Mouse (Mus musculus): Measurements from ENCODE around the gene Timm29. TPM values are rescaled to one million over a fixed set of nuclear protein-coding genes. Genes with fewer than 3 reads are reported as not detected.

Timm29 gene
- total and polyA plus RNA-seq, 2 experiments from 2014 or later: 23.2 to 44.6 TPM

DNA sequence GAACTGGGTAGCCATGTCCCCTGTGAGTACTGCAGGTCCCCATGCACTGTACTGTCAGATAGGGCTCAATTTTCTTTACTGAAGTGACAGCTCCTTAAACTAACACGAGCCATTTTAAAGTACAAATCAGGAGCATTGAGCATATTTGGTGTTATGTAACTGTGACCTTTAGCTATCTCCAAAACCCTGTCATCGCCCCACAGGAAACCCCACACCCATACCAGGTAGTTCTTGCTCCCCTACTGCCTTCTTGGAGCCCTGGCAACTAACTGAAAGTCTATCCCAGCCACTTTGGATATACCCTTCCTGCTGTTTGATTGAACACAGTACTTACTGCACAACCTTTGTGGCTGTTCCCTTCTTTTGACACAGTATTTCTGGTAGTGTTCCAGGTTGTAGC lies 25.5 kb upstream of the Timm29 start:
- H3K4me2 ChIP-seq (ENCODE audit: low read depth, low read length): no peak overlapping the region
- no peak for DNase-seq (ENCODE audit: low spot score)
- ATAC-seq (ENCODE audit: insufficient read depth, low read depth): no peak
- no peak overlapping the region for H3K4me3 ChIP-seq (ENCODE audit: low read depth, low read length)
- no peak overlapping the region for H3K27ac ChIP-seq (ENCODE audit: low read depth)
- TF ChIP-seq CTCF (IDR thresholded peaks at IDR 0.05; ENCODE audit: low read depth) (no peak), EP300 (IDR thresholded peaks at IDR 0.05; ENCODE audit: low read depth) (no peak)
- 72% methylated on average over 2 of the region's 2 CpGs for WGBS
- H3K27me3 ChIP-seq (ENCODE audit: control insufficient read depth, insufficient read depth, low read length): no peaks in the 10 kb centered on the region
- H3K9ac ChIP-seq (replicated peaks; ENCODE audit: low read depth, low read length): no peak overlapping the region
- peaks cover 6% of the 10 kb centered on the region; the same call in 1 of the 2 replicates for H3K4me1 ChIP-seq (ENCODE audit: control insufficient read depth, insufficient read depth)
- no peaks in the 10 kb centered on the region for H3K9me3 ChIP-seq (replicated peaks; ENCODE audit: control insufficient read depth, low read length)
- peaks cover 29% of the 10 kb centered on the region for H3K36me3 ChIP-seq (replicated peaks; ENCODE audit: control insufficient read depth, insufficient read depth, low read length)

DNA sequence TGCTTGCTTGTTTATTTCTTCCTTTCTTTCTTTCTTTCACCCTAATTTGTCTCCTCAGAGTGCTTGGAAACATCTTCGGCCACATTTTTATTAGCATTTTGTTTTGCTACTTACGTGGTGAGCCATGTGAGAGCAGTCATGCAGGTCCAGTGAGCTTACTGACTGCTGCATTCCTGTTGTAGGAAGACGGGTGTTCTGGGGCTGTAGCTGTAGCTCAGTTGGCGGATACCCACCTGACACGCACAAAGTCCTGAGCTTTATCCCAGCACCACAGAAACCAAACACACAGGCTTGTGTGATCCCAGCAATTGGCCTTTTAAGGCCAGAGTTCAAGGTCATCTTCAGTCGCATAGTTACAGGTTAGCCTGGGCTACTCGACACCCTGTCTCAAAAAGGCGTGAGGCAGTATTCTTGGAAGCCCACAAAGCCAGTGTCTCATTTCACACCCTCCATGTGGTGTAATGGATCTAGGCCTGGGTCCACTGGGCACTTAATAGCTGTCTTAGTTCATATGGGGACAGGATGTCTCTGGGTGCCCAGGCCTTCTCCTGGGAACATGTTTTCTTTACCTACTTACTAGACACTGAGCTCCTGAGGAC lies 23.8 kb upstream of the Timm29 start:
- ATAC-seq (ENCODE audit: insufficient read depth, low read depth) (no peak), DNase-seq (ENCODE audit: low spot score) (no peak)
- WGBS: 86% methylated on average over 8 of the region's 8 CpGs
- Histone ChIP-seq H3K9me3 (replicated peaks; ENCODE audit: control insufficient read depth, low read length) (no peaks in the 10 kb centered on the region), H3K4me2 (ENCODE audit: low read depth, low read length) (no peak overlapping the region), H3K36me3 (replicated peaks; ENCODE audit: control insufficient read depth, insufficient read depth, low read length) (peaks cover 42% of the 10 kb centered on the region), H3K27ac (ENCODE audit: low read depth) (no peak overlapping the region), H3K9ac (replicated peaks; ENCODE audit: low read depth, low read length) (no peak overlapping the region), H3K4me3 (ENCODE audit: low read depth, low read length) (no peak overlapping the region), H3K27me3 (ENCODE audit: control insufficient read depth, insufficient read depth, low read length) (no peaks in the 10 kb centered on the region), H3K4me1 (ENCODE audit: control insufficient read depth, insufficient read depth) (peaks cover 6% of the 10 kb centered on the region; the same call in 1 of the 2 replicates)
- TF ChIP-seq EP300 (IDR thresholded peaks at IDR 0.05; ENCODE audit: low read depth) (no peak), CTCF (IDR thresholded peaks at IDR 0.05; ENCODE audit: low read depth) (no peak)

DNA sequence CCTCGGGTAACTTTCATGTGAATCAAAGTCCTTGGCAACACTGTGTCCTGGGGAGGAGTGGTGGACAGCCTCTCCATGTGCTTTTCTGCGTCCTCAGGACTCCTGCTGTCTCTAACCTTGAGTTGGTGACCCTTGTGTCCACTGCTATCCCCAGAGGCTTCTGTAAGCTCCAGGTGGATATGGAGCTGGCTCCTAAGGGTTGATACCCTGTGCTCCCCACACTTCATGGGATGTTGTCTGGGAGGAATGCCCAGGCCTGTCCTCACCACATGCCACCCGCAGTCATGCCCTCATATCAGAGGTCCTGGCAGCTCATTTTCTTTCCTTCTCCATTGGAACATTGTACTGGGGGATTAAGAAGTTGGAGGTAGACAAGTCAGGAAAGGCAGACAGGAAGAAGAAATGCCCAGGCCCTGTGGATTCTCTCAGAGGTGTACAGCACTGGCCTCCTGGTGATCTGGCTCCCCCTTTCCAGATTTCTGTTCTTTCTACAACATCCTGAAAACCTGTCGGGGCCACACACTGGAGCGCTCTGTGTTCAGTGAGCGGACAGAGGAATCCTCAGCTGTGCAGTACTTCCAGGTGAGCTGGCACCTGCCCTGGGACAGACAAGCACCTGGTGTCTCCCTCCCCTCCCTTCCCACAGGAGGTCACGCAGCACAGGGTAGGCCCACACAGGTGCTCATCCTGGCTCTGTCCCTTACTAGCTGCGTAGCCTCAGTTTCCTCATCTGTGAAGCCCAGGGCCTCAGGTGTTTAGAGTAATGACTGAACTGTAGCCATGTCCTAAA lies 18.3 kb upstream of the Timm29 start:
- no peak overlapping the region for H3K4me3 ChIP-seq (ENCODE audit: low read depth, low read length)
- H3K4me2 ChIP-seq (ENCODE audit: low read depth, low read length): no peak overlapping the region
- H3K36me3 ChIP-seq (replicated peaks; ENCODE audit: control insufficient read depth, insufficient read depth, low read length): peaks cover 91% of the 10 kb centered on the region
- no peak for TF ChIP-seq EP300 (IDR thresholded peaks at IDR 0.05; ENCODE audit: low read depth)
- TF ChIP-seq CTCF (IDR thresholded peaks at IDR 0.05; ENCODE audit: low read depth): no peak
- H3K27me3 ChIP-seq (ENCODE audit: control insufficient read depth, insufficient read depth, low read length): no peaks in the 10 kb centered on the region
- no peaks in the 10 kb centered on the region for H3K9me3 ChIP-seq (replicated peaks; ENCODE audit: control insufficient read depth, low read length)
- H3K9ac ChIP-seq (replicated peaks; ENCODE audit: low read depth, low read length): no peak overlapping the region
- ATAC-seq (ENCODE audit: insufficient read depth, low read depth) (0 out of 2 replicates have a peak, but pooled peaks have one; percentile 11), DNase-seq (ENCODE audit: low spot score) (no peak)
- H3K27ac ChIP-seq (ENCODE audit: low read depth): no peak overlapping the region
- no peaks in the 10 kb centered on the region for H3K4me1 ChIP-seq (ENCODE audit: control insufficient read depth, insufficient read depth)
- WGBS: 88% methylated on average over 8 of the region's 8 CpGs

DNA sequence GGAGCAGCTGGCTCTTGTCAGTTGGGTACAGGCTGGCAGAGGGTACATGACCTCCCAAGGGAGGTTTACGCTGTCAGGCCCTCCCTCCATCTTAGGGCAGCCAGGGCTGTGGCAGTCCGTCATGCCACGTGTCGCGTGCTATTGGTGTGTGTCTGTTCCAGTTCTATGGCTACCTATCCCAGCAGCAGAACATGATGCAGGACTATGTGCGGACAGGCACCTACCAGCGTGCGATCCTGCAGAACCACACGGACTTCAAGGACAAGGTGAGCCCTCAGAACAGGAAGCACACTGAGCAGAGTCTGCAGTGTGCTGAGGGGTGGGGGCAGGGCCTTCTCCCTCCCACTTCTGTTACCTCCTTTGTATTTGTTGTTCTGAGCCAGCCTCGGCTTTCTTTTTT lies 17.3 kb upstream of the Timm29 start:
- H3K4me1 ChIP-seq (ENCODE audit: control insufficient read depth, insufficient read depth): no peaks in the 10 kb centered on the region
- H3K9me3 ChIP-seq (replicated peaks; ENCODE audit: control insufficient read depth, low read length): no peaks in the 10 kb centered on the region
- ATAC-seq (ENCODE audit: insufficient read depth, low read depth) (no peak), DNase-seq (ENCODE audit: low spot score) (no peak)
- no peak overlapping the region for H3K4me3 ChIP-seq (ENCODE audit: low read depth, low read length)
- 95% methylated on average over 10 of the region's 10 CpGs for WGBS
- peaks cover 91% of the 10 kb centered on the region for H3K36me3 ChIP-seq (replicated peaks; ENCODE audit: control insufficient read depth, insufficient read depth, low read length)
- no peaks in the 10 kb centered on the region for H3K27me3 ChIP-seq (ENCODE audit: control insufficient read depth, insufficient read depth, low read length)
- no peak overlapping the region for H3K4me2 ChIP-seq (ENCODE audit: low read depth, low read length)
- H3K9ac ChIP-seq (replicated peaks; ENCODE audit: low read depth, low read length): no peak overlapping the region
- no peak for TF ChIP-seq CTCF (IDR thresholded peaks at IDR 0.05; ENCODE audit: low read depth)
- H3K27ac ChIP-seq (ENCODE audit: low read depth): no peak overlapping the region

DNA sequence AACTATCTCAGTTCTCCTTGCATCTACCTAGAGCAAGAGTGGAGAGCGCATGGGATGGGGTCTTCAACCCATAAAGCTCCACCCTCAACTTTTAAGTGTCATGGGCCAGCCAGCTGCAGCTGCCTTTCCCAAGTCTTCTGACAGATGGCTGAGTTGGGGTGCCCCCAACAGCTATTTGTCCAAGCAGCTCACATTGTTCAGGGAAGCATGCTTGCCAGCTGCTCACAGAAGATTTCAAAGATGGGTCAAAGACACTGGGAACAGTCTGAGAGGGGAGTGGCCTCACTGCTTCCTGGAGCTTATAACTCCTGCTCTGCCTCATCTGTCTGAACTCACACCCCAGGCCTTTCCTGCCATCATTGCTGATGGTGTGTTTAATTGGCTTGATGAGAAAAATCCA lies 16.2 kb upstream of the Timm29 start:
- Histone ChIP-seq H3K36me3 (replicated peaks; ENCODE audit: control insufficient read depth, insufficient read depth, low read length) (peaks cover 92% of the 10 kb centered on the region), H3K27me3 (ENCODE audit: control insufficient read depth, insufficient read depth, low read length) (no peaks in the 10 kb centered on the region), H3K27ac (ENCODE audit: low read depth) (no peak overlapping the region), H3K9me3 (replicated peaks; ENCODE audit: control insufficient read depth, low read length) (no peaks in the 10 kb centered on the region), H3K4me1 (ENCODE audit: control insufficient read depth, insufficient read depth) (no peaks in the 10 kb centered on the region), H3K4me3 (ENCODE audit: low read depth, low read length) (no peak overlapping the region), H3K9ac (replicated peaks; ENCODE audit: low read depth, low read length) (no peak overlapping the region), H3K4me2 (ENCODE audit: low read depth, low read length) (no peak overlapping the region)
- ATAC-seq (ENCODE audit: insufficient read depth, low read depth) (no peak), DNase-seq (ENCODE audit: low spot score) (no peak)
- TF ChIP-seq CTCF (IDR thresholded peaks at IDR 0.05; ENCODE audit: low read depth) (no peak), EP300 (IDR thresholded peaks at IDR 0.05; ENCODE audit: low read depth) (no peak)
- WGBS: 95% methylated on average over 1 of the region's 1 CpGs

All from heart, postnatal 0 days (tissue).